Mouse (Mus musculus) liver (tissue): Measurements from ENCODE around the gene Brip1.

ENCODE experiments used
- DNase-seq: peaks from one replicate; pipeline ENCODE4 v3.0.0-alpha.2; 2020; ENCODE audit warnings: mixed read lengths

The Brip1 gene

DNA sequence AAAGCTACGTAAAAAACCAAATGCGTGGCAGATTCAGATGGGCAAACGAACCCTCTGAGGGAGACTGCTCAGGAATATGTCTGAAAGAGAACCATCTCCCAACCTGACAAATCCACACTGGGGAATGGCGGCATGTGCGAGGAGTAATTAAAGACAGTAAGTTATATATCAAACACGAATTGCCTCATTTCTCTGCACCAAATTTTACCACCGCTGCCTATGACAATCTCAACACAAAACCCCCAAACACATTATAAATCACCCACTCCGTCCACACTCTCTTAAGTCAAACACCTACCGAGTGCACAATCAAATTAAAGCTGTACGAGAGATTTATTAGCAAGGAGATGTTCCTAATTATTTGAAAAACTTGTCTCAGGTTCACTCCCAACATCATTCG lies 184.8 kb downstream of the Brip1 start:
- DNase-seq = no peak

DNA sequence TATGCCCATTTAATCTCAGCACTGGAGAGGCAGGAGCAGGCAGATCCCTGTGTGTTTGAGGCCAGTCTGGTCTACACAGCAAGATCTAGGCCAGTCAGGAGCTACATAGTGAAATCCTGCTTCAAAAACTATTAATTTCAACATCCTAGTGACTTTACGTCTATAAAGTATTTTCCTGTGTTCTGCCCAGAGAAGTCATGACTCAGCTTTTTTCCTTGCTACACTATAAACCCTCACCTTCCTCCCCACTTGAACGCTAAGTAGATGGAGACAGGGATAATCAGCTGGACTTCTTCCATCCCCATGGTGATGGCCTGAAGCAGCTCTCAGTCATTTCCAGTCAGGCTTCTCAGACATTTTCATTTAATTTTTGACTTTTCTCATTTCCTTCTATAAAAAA lies 187.9 kb downstream of the Brip1 start:
- DNase-seq = no peak

DNA sequence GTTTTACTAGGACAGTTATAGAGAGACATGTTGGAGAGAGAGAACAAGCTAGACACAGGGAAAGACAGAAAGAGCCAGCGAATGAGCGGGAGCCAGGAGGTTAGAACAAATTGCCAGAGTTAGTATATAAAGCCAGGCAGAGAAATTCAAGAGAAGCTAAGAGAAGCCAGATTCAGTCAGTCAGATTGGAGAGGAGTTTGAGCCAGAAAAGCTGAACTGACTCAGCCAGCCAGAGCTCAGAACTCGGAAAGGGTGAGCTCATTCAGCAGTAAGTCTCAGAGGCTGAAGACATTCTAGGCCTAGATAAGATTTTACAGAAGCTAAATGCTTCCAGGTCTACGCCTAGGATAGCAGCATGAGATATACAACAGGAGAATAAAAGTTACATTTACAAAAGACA lies 190.5 kb downstream of the Brip1 start:
- no peak for DNase-seq

DNA sequence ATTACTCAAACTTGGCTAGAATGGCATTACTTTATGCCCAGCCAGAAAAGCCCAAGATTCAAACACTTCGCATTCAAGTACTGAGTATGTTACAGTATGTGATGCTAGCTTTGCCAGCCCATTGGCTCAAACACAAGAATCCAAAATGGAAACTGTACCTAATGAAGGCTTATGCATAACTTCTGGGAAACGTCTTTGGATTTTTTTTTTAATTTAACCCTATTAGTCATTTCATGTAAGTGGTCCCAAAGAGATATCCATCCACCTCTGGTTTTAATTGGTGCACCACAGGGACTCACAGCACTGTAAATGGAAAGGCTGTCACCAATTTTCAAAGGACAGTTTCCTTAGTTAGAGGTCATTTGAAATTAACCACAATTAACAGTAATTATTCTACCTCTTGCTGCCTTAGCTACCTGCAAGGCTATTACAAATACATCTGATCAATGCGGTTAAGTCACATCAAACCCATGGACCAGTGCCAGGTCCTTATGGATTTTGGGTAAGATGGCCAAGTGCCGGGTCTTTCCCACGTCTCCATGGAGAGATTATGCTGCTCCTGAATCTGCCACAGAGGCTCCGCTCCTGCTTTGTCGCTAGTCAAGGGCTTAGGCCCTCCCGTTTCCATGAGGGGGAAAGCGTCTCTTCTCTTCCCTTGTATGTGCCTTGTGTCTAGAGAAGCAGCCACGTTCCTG lies 192.6 kb downstream of the Brip1 start:
- DNase-seq = no peak
